Mouse (Mus musculus) liver, embryonic 13.5 days (tissue): ENCODE measurements at regions not wholly inside any gene's neighbourhood (a gene's known extent, or its start where the extent isn't known, plus 50 kb on each side); places are given as distances from the start of the nearest gene placed in this dataset.

ENCODE experiments used
- ATAC-seq: fragments of 200-750 bp; cut with Nextera tagmentation; 2 replicates; pipeline ENCODE4 v1.8.0; 2017; ENCODE audit warnings: low read depth, mild to moderate bottlenecking, moderate number of reproducible peaks, moderate library complexity
- DNase-seq: peaks from one replicate; pipeline ENCODE4 v3.0.0; 2022
- H3K27ac ChIP-seq: fragments of 300-500 bp; sonication (generic); 2 replicates; pipeline ENCODE4 v1.5.1; 2015; ENCODE audit warnings: moderate library complexity, mild to moderate bottlenecking, inconsistent platforms
- H3K27me3 ChIP-seq: fragments of 300-500 bp; sonication (generic); 2 replicates; pipeline ENCODE4 v1.6.1; 2015; ENCODE audit warnings: mild to moderate bottlenecking, inconsistent platforms
- H3K36me3 ChIP-seq: fragments of 300-500 bp; sonication (generic); 2 replicates; pipeline ENCODE4 v1.6.1; 2015; ENCODE audit warnings: mild to moderate bottlenecking, inconsistent platforms
- H3K4me1 ChIP-seq: fragments of 300-500 bp; sonication (generic); replicated peaks from 2 replicates; pipeline ENCODE4 v1.6.1; 2015; ENCODE audit warnings: inconsistent platforms
- H3K4me2 ChIP-seq: fragments of 300-500 bp; sonication (generic); 2 replicates; pipeline ENCODE4 v1.6.1; 2015; ENCODE audit warnings: inconsistent platforms, mild to moderate bottlenecking, moderate library complexity
- H3K4me3 ChIP-seq: fragments of 300-500 bp; sonication (generic); replicated peaks from 2 replicates; pipeline ENCODE4 v1.5.1; 2015; ENCODE audit warnings: mild to moderate bottlenecking, inconsistent platforms
- H3K9ac ChIP-seq: fragments of 300-500 bp; sonication (generic); 2 replicates; pipeline ENCODE4 v1.6.1; 2015; ENCODE audit warnings: mild to moderate bottlenecking, inconsistent platforms
- H3K9me3 ChIP-seq: fragments of 300-500 bp; sonication (generic); replicated peaks from 2 replicates; pipeline ENCODE4 v1.6.1; 2016; ENCODE audit warnings: inconsistent platforms
- WGBS: fragments of 180-500 bp; shearing (Covaris S2); methylation state at CpG from one replicate; pipeline ENCODE4 v1.1.7; 2015; ENCODE audit not compliant: insufficient replicate concordance; 5-methylcytosine and 5-hydroxymethylcytosine counted together

DNA sequence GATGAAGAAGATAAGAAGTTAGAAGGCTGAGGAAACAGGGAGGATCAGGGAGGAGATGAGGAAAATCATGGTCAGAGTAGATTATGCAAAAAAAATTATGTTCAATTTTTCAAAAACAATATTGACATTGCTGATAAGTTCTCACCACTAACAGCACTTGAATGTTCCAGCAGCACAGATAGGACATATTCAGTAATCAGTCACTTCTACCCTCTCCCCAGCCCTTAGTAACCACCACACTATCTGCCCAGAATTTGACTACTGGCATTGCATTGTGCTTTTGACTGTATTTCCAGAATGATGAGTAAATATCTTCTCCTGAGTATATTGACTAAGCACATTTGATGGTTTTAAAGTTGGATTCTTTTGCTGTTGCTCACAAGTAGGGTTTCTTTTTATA lies 140.5 kb downstream of the Cdca7 start:
- Histone ChIP-seq H3K36me3 (no peaks in the 10 kb centered on the region), H3K4me1 (peaks cover 45% of the 10 kb centered on the region), H3K9me3 (no peaks in the 10 kb centered on the region), H3K4me2 (no peak overlapping the region), H3K4me3 (no peak overlapping the region), H3K27me3 (peaks cover 4% of the 10 kb centered on the region; the same call in 1 of the 2 replicates), H3K9ac (no peak overlapping the region), H3K27ac (no peak overlapping the region)
- peak; percentile 83 for ATAC-seq
- no peak for DNase-seq

DNA sequence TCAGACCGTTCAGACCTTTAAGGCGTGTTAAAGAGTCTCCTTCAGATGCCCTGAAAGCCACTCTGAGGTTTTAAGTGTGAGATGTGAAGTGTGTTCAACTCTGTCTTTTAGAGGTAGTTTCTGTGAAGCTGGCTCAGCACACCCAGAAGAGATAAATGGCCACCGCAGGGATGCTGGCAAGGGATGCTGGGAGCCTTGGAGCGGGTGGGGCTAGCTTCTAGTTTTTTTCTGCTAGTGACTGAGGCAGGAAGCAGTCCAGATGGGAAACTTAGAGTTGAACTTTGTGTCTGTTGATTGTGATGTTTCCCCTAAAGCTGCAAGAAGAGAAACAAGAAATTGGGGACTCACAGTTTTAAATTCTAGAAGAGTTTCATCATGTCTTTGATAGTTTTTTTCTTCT lies 143.5 kb downstream of the Cdca7 start:
- no peaks in the 10 kb centered on the region for H3K9me3 ChIP-seq
- H3K36me3 ChIP-seq = no peaks in the 10 kb centered on the region
- peaks cover 45% of the 10 kb centered on the region for H3K4me1 ChIP-seq
- H3K27ac ChIP-seq = no peak overlapping the region
- H3K9ac ChIP-seq = no peak overlapping the region
- DNase-seq = no peak
- ATAC-seq = no peak
- peaks cover 5% of the 10 kb centered on the region; the same call in 1 of the 2 replicates for H3K27me3 ChIP-seq
- H3K4me2 ChIP-seq = no peak overlapping the region
- no peak overlapping the region for H3K4me3 ChIP-seq
- WGBS = 47% methylated on average over 4 of the region's 4 CpGs

DNA sequence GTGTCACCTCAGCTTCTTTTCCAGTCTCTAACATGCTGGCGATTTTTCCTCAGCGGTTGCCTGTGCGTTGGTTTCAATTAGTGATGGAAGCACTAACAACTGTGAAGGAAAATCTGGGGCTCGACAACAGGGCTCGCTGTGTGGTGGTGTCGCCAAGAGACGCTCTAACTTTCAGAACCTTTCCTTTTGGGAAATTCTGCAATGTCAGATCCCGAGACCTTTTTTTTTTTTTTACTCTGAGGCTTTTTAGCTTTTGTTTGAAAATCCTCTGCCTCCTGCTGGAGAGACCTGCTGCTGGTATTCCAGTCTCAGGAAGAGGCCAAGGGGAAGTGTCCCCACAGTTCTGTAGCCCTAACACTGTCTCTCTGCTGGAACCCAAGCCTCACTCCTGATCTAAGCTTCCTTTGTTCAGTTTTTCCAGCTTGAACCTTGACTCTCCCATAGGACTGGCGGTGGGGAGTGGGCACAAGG lies 144.3 kb downstream of the Cdca7 start:
- Histone ChIP-seq H3K9me3 (no peaks in the 10 kb centered on the region), H3K4me1 (peaks cover 41% of the 10 kb centered on the region), H3K9ac (no peak overlapping the region), H3K27ac (no peak overlapping the region), H3K4me3 (peak overlapping the region; percentile 6; the same call in 1 of the 2 replicates), H3K36me3 (no peaks in the 10 kb centered on the region), H3K27me3 (peaks cover 5% of the 10 kb centered on the region; the same call in 1 of the 2 replicates), H3K4me2 (peak overlapping the region; percentile 46)
- DNase-seq (no peak), ATAC-seq (no peak)
- WGBS = 6% methylated on average over 9 of the region's 9 CpGs

DNA sequence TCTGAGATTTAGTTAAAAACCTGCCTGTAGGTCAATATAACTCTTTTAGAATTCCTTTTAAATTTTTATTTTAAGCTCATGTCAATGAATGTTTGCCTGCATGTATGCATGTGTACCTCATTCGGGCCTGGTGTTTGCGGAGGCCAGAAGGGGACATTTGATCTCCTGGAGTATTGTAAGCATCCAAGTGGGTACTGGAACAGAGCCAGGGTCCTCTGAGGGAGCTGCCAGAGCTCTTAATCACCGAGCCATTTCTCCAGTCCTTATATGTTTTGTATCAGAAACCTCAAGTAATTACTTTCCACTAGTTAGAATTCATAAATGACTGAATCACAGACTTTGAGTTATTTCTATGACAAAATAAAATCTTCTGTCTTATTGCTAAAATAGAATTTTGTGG lies 152.0 kb downstream of the Cdca7 start:
- ATAC-seq = no peak
- no peak for DNase-seq
- Histone ChIP-seq H3K4me3 (no peak overlapping the region), H3K9ac (no peak overlapping the region), H3K36me3 (no peaks in the 10 kb centered on the region), H3K27ac (no peak overlapping the region), H3K4me1 (no peaks in the 10 kb centered on the region), H3K27me3 (no peaks in the 10 kb centered on the region; the same call in 1 of the 2 replicates), H3K9me3 (no peaks in the 10 kb centered on the region), H3K4me2 (no peak overlapping the region)
- 58% methylated on average over 3 of the region's 3 CpGs for WGBS

DNA sequence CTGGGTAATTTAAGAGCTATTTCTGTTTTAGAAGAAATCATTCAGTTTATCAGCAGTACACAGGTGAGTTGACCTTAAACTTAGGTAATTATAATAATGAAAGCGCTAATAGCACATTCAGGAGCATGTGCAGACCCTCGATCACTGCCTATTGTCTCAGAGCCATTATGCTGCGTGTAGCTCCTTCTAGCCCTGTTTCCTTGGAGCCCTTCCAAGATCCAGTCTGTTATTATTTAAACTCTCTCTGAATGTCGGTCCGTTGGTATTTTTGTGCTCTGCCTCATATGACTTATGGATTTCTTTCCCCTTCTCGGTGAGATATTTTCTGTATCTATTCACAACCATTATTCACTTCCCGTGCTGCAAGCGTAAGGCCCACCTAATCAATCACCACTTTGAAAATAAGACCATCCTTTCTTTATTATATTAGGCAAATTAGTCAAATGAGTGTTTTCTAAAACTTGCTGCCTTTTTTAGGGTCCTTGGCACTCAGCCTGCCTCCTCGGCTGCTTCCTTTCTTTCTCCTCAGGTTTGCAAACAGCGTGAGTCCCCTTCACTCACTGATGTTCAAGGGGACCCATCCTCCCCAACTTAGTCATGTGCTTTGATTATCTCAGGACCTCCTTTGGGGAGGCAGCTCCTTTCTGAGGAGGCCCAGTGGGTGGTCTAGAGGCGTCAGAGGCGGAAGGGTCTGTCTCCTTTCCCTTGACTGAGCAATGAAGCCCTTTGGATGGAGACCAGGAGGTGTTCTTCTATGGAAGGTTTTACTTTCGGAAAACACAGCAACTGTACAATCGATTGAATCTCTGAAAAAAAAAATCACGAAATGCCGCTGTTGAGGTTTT lies 152.9 kb downstream of the Cdca7 start:
- Histone ChIP-seq H3K36me3 (no peaks in the 10 kb centered on the region), H3K27me3 (no peaks in the 10 kb centered on the region; the same call in 1 of the 2 replicates), H3K4me3 (no peak overlapping the region), H3K27ac (no peak overlapping the region), H3K4me1 (no peaks in the 10 kb centered on the region), H3K9me3 (no peaks in the 10 kb centered on the region), H3K4me2 (no peak overlapping the region), H3K9ac (no peak overlapping the region)
- 59% methylated on average over 16 of the region's 16 CpGs for WGBS
- DNase-seq (no peak), ATAC-seq (no peak)

DNA sequence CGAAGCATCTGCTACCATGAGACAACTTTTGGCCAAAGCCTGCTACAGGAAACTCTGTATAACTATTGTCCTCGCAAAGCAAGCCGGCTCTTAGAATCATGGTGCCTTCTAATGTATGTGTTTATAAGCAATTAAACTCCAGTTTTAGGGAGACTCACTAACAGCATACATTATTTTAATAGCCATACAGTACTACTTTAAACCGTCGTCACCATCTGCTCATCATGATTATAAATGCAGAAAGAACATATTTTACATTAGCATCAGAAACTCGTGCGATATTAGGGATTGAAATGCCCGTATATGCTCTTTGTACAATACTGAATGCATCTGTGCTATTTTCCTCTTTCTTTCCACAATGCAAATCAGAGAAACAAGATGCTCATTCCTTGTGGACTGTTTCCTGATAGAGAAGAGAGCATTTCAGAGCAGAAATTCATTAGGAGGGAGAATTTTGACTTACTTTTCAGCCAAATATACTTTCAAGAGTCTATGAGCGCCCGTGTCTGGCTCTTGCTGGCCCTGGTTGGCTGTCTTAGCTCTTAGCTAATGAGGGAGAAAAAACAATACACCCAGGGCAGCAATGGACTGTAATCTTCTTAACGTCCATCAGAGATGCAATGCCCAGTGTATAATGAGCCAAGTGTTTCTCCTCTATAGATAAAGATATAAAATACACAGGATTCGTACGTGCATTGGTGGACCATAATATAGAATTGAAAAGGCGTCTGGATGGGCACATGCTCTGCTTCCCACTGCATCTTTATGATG lies 153.9 kb downstream of the Cdca7 start:
- no peak overlapping the region for H3K4me3 ChIP-seq
- H3K9ac ChIP-seq = no peak overlapping the region
- 72% methylated on average over 14 of the region's 14 CpGs for WGBS
- H3K4me1 ChIP-seq = no peaks in the 10 kb centered on the region
- H3K27ac ChIP-seq = no peak overlapping the region
- no peaks in the 10 kb centered on the region for H3K36me3 ChIP-seq
- ATAC-seq (no peak), DNase-seq (no peak)
- H3K4me2 ChIP-seq = no peak overlapping the region
- H3K9me3 ChIP-seq = no peaks in the 10 kb centered on the region
- H3K27me3 ChIP-seq = no peaks in the 10 kb centered on the region; the same call in 1 of the 2 replicates

DNA sequence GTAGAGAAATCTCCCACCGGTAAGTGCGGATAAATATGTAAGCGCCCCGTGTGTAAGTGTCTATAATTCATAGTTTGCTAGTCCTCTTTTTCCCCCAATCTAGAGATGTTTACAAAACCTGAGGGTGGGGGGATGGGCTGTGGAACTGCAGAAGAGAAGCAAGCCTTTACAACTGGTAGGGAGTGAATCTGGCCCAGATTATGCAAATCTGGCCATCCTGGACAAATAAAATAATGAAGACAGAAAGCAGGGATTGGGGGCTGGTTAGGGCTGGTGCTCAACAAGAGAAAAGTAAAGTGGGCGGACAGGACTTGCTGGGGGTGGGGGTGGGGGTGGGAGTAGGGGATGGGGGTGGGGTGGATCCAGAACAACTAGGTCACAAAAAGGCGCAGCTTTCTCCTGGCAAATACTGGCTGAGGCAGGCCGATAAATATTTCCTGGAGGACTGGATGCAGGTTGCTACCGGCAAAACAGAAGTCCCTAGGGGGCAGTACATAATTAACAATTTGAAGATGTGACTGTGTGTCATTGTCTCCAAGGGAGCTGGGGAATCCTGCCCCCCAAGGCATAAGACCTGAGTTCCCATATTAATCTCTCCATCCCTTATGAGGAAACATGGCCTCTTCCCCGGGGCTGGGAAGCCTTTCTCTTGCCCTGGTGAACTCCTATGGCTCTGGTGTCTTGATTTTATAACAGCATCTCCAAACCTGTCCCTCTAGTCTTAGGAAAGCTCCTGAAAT lies 162.1 kb downstream of the Cdca7 start:
- Histone ChIP-seq H3K27me3 (no peaks in the 10 kb centered on the region), H3K9ac (no peak overlapping the region), H3K4me2 (no peak overlapping the region), H3K4me3 (no peak overlapping the region), H3K4me1 (no peaks in the 10 kb centered on the region), H3K9me3 (no peaks in the 10 kb centered on the region), H3K27ac (no peak overlapping the region), H3K36me3 (no peaks in the 10 kb centered on the region)
- DNase-seq = no peak
- ATAC-seq = no peak
- WGBS = 54% methylated on average over 9 of the region's 9 CpGs

DNA sequence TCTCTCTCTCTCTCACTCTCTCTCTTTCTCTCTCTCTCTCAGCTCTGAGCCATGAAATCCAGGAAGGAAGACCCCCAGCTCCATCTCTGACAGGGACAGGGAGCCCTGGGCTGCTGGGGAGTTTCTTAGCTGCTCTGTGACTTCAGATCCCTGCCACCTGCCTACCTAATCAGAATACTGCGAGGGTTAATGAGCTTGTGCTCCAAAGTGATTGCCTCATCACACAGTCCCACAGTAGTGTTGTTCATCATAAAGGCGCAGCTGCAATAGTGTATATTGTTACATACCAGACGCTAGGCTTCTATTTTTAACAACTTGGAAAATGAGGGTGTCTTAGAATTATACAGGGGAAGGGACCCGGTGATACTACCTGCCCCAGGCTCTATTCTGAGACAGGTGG lies 163.1 kb downstream of the Cdca7 start:
- H3K4me1 ChIP-seq = no peaks in the 10 kb centered on the region
- no peaks in the 10 kb centered on the region for H3K27me3 ChIP-seq
- no peak overlapping the region for H3K9ac ChIP-seq
- H3K27ac ChIP-seq = no peak overlapping the region
- no peaks in the 10 kb centered on the region for H3K9me3 ChIP-seq
- WGBS = 55% methylated on average over 4 of the region's 4 CpGs
- no peak overlapping the region for H3K4me3 ChIP-seq
- DNase-seq (no peak), ATAC-seq (no peak)
- H3K36me3 ChIP-seq = no peaks in the 10 kb centered on the region
- H3K4me2 ChIP-seq = no peak overlapping the region

DNA sequence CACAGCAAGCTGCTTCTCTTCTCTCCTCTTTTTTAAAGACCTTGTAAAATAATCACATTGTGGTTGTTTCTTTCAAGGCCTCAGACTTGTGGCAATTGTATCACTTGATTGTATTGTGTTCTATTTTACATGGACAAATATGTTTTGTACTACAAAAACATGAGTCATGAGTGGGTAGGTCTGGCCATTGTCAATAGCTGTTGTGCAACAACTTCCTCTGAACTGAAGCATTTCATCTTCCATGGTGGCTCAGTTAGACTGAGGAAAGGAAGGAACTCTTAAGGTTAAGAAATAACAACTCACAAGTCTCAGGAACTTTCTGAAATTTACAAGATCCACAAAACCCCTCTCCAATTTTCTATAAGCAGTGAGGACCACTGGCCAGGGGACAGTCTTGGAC lies 165.3 kb downstream of the Cdca7 start:
- no peak for ATAC-seq
- H3K9me3 ChIP-seq = no peaks in the 10 kb centered on the region
- no peak overlapping the region for H3K4me2 ChIP-seq
- no peaks in the 10 kb centered on the region for H3K4me1 ChIP-seq
- H3K27me3 ChIP-seq = no peaks in the 10 kb centered on the region
- H3K4me3 ChIP-seq = no peak overlapping the region
- H3K9ac ChIP-seq = no peak overlapping the region
- H3K36me3 ChIP-seq = no peaks in the 10 kb centered on the region
- no peak overlapping the region for H3K27ac ChIP-seq
- DNase-seq = no peak

DNA sequence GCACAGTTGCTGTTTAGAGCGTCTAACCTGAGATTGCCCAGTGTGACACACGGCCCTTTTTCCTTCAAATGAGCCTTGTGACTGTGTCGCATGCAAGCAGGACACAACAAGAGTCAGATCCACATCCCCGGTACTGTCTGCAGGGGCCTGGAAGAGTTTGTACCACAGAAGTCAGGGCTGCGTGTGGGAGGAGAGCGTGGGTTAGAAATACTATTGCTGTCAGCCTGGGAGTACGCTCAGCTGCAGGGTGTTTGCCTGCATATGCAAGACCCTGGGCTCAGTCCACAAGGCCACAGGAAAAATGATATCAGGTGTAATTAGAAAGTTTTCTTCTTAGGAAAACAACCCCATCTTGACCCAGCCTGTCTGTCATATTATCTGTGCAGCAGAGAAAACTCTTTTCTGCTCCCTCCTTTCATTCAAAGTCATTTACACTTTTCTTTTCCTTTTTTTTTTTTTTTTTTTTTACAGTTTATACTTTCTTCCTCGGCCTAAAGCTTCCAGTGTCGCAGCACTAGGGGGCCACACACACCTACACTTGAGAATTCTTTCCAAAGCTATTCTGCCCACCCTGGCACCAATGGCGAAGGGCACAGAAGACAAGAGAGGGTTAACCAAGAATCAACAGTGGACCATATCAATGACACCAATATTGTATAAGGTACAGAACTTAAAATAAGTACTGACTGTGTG lies 168.3 kb downstream of the Cdca7 start:
- Histone ChIP-seq H3K4me2 (no peak overlapping the region), H3K9me3 (no peaks in the 10 kb centered on the region), H3K9ac (no peak overlapping the region), H3K4me3 (no peak overlapping the region), H3K36me3 (no peaks in the 10 kb centered on the region), H3K4me1 (no peaks in the 10 kb centered on the region), H3K27me3 (no peaks in the 10 kb centered on the region), H3K27ac (no peak overlapping the region)
- no peak for DNase-seq
- WGBS = 65% methylated on average over 10 of the region's 10 CpGs
- no peak for ATAC-seq

DNA sequence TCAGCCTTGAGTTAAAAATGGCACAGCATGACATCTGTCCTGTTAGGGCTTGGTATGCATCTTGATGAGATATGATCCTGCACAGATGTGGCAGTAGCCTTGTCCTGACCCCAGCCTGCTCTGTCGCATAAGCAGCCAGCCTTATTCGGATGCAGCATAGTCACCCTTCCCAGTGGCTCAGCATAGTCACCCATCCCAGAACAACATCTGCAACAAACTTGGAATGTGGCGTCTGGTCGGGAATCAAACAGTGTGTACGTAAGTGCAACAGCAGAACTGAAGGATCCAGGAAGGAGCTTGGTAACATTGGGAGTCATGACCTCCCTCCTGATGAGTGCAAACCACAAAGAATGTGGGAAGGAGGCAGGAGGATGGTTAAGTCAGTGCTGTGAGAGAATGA lies 171.7 kb downstream of the Cdca7 start:
- Histone ChIP-seq H3K27ac (no peak overlapping the region), H3K4me1 (no peaks in the 10 kb centered on the region), H3K4me3 (no peak overlapping the region), H3K27me3 (no peaks in the 10 kb centered on the region), H3K4me2 (no peak overlapping the region), H3K9me3 (no peaks in the 10 kb centered on the region), H3K9ac (no peak overlapping the region), H3K36me3 (no peaks in the 10 kb centered on the region)
- ATAC-seq = no peak
- no peak for DNase-seq
- WGBS = 61% methylated on average over 5 of the region's 5 CpGs
